Mouse (Mus musculus) midbrain, embryonic 11.5 days (tissue): ENCODE measurements around the gene Abcg8. TPM values are rescaled to one million over a fixed set of nuclear protein-coding genes. Genes with fewer than 3 reads are reported as not detected.

Experiments
- ATAC-seq: fragments of 200-750 bp; cut with Nextera tagmentation; 2 replicates; pipeline ENCODE4 v1.8.0; 2017; ENCODE audit warnings: moderate TSS enrichment, moderate library complexity; ENCODE audit not compliant: low FRiP score
- DNase-seq: peaks from one replicate; pipeline ENCODE4 v3.0.0; 2015; ENCODE audit warnings: low spot score; ENCODE audit errors: missing footprints
- H3K27ac ChIP-seq: fragments of 300-500 bp; sonication (generic); 2 replicates; pipeline ENCODE4 v1.5.1; 2014; ENCODE audit warnings: low read depth, low read length
- H3K27me3 ChIP-seq: fragments of 300-500 bp; sonication (generic); 2 replicates; pipeline ENCODE4 v1.6.1; 2014; ENCODE audit warnings: mild to moderate bottlenecking, low read length, moderate library complexity, mixed read lengths; ENCODE audit not compliant: control insufficient read depth, insufficient read depth
- H3K36me3 ChIP-seq: fragments of 300-500 bp; sonication (generic); 2 replicates; pipeline ENCODE4 v1.6.1; 2014; ENCODE audit warnings: mild to moderate bottlenecking, low read length, moderate library complexity, mixed read lengths; ENCODE audit not compliant: control insufficient read depth, insufficient read depth
- H3K4me1 ChIP-seq: fragments of 300-500 bp; sonication (generic); 2 replicates; pipeline ENCODE4 v1.6.1; 2014; ENCODE audit warnings: low read length; ENCODE audit not compliant: control insufficient read depth, insufficient read depth
- H3K4me2 ChIP-seq: fragments of 300-500 bp; sonication (generic); 2 replicates; pipeline ENCODE4 v1.6.1; 2014; ENCODE audit warnings: mild to moderate bottlenecking, moderate library complexity
- H3K4me3 ChIP-seq: fragments of 300-500 bp; sonication (generic); 2 replicates; pipeline ENCODE4 v1.5.1; 2014; ENCODE audit warnings: low read depth, low read length
- H3K9ac ChIP-seq: fragments of 300-500 bp; sonication (generic); 2 replicates; pipeline ENCODE4 v1.6.1; 2014; ENCODE audit warnings: low read length
- H3K9me3 ChIP-seq: fragments of 300-500 bp; sonication (generic); 2 replicates; pipeline ENCODE4 v1.6.1; 2016; ENCODE audit warnings: low read length; ENCODE audit not compliant: control insufficient read depth
- WGBS: fragments of 180-500 bp; shearing (Covaris S2); extraction: QIAGEN DNeasy Blood & Tissue Kit; methylation state at CpG from one replicate; pipeline ENCODE4 v1.1.7; 2014; 5-methylcytosine and 5-hydroxymethylcytosine counted together
- polyA plus RNA-seq: library from polyadenylated mRNA; unstranded; fragments of >200 nt; fragmentation: Nextera tagmentation; extraction: Ambion mirVana; gene quantifications from 2 replicates; pipeline ENCODE4 v1.2.1, GENCODE M21; 2014

Gene Abcg8
- polyA plus RNA-seq, 1 experiment from 2014 or later, result not detected

DNA sequence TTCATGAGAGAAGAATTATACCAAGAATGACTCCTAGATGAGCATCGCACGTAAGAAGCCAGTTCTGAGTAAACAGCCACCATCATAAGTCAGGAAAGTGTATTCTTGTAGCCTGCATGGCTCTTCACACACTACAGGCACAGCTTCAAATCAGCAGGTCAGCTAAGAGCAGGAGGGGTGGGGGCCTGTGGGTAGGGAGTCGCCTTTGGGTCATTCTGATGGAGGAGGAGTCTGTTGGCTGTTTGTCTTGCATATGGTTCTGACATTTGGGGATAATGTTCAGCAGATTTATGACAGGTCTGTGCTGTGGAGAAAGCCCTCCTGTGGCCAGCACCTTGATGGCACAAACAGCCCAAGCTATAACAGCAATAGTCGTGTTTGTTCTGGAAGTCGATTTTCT is 19.9 kb upstream of the Abcg8 start:
- no peak overlapping the region for H3K4me3 ChIP-seq
- no peak overlapping the region for H3K9ac ChIP-seq
- peaks cover 5% of the 10 kb centered on the region; the same call in 1 of the 2 replicates for H3K4me1 ChIP-seq
- H3K9me3 ChIP-seq, result no peaks in the 10 kb centered on the region
- ATAC-seq, result no peak; the same call in 1 of the 2 replicates
- no peak for DNase-seq
- no peaks in the 10 kb centered on the region for H3K27me3 ChIP-seq
- H3K36me3 ChIP-seq, result no peaks in the 10 kb centered on the region
- H3K4me2 ChIP-seq, result no peak overlapping the region
- WGBS, result 77% methylated on average over 5 of the region's 5 CpGs
- no peak overlapping the region for H3K27ac ChIP-seq

DNA sequence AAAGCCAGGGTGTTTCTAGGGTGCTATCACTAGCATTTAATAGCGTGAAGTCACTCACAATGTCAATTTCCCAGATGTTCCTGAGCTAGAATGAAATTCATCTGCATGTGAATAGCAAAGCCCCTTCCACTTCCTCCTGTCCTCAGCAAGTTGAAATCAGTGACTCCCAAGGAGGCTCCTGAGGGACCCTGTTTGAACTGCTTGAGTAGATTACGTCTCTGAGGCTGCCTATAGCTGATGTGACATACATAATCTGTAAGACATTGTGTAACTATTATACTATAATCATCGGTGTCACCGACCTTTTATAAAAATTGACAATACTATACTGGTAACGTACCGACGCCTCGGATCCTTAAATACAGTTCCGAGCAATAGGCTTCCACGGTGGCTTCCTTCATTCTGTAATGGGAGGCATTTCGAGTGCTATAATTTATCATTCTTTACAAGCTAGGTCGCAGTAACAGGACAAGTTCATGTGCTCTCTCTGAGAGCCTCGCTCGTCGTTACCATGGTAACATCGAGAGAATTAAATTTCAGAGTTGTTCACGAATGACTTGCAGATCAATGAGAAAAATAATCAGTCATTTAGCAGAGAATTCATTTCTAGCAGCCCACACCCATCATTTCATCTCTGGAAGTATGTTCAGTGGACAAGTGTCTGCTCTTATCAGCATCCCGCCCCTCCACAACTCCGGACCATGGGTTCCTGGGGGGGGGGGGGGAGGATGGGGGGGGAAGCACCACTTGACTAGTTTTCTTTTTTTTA is 19.3 kb upstream of the Abcg8 start:
- H3K27ac ChIP-seq, result no peak overlapping the region
- no peak overlapping the region for H3K4me2 ChIP-seq
- H3K36me3 ChIP-seq, result no peaks in the 10 kb centered on the region
- no peaks in the 10 kb centered on the region for H3K9me3 ChIP-seq
- no peak overlapping the region for H3K4me3 ChIP-seq
- peaks cover 5% of the 10 kb centered on the region; the same call in 1 of the 2 replicates for H3K4me1 ChIP-seq
- WGBS, result 79% methylated on average over 19 of the region's 19 CpGs
- DNase-seq (no peak), ATAC-seq (no peak)
- no peak overlapping the region for H3K9ac ChIP-seq
- no peaks in the 10 kb centered on the region for H3K27me3 ChIP-seq

DNA sequence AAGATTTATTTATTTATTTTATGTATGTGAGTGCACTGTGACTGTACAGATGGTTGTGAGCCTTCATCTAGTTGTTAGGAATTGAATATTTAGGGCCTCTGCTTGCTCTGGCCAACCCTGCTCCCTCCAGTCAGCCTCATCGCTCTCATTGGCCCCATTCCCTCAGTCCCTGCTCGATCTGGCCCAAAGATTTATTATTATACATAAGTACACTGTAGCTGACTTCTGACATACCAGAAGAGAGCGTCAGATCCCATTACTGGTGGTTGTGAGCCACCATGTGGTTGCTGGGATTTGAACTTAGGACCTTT is 18.7 kb upstream of the Abcg8 start:
- H3K9me3 ChIP-seq, result no peaks in the 10 kb centered on the region
- no peak overlapping the region for H3K27ac ChIP-seq
- H3K4me3 ChIP-seq, result no peak overlapping the region
- H3K4me1 ChIP-seq, result peaks cover 5% of the 10 kb centered on the region; the same call in 1 of the 2 replicates
- H3K4me2 ChIP-seq, result no peak overlapping the region
- ATAC-seq (no peak), DNase-seq (no peak)
- H3K27me3 ChIP-seq, result no peaks in the 10 kb centered on the region
- 86% methylated on average over 3 of the region's 3 CpGs for WGBS
- no peaks in the 10 kb centered on the region for H3K36me3 ChIP-seq
- no peak overlapping the region for H3K9ac ChIP-seq

DNA sequence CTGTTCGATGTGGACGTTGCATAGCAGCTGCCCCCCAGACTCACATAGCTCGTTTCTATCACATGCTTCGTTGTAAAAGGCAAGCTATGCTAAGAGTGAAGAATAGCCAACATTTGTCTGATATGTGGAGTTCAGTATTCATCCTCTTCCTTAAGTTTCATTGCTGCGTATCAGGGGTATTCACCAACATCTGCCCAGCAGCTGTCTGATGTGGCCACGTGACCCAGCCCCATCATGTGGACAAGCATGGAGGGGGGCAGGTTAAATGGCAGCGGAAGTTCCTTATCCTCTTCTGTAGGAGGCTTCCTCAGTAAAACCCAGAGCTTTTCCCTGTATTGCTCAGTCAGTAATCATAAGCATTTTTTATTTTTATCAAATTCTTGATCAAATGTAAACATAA is 18.3 kb upstream of the Abcg8 start:
- no peak overlapping the region for H3K27ac ChIP-seq
- no peak overlapping the region for H3K9ac ChIP-seq
- no peak for DNase-seq
- no peak overlapping the region for H3K4me3 ChIP-seq
- WGBS, result 82% methylated on average over 7 of the region's 7 CpGs
- no peaks in the 10 kb centered on the region for H3K36me3 ChIP-seq
- H3K27me3 ChIP-seq, result no peaks in the 10 kb centered on the region
- H3K4me2 ChIP-seq, result no peak overlapping the region
- no peaks in the 10 kb centered on the region for H3K9me3 ChIP-seq
- peaks cover 5% of the 10 kb centered on the region; the same call in 1 of the 2 replicates for H3K4me1 ChIP-seq
- ATAC-seq, result no peak

DNA sequence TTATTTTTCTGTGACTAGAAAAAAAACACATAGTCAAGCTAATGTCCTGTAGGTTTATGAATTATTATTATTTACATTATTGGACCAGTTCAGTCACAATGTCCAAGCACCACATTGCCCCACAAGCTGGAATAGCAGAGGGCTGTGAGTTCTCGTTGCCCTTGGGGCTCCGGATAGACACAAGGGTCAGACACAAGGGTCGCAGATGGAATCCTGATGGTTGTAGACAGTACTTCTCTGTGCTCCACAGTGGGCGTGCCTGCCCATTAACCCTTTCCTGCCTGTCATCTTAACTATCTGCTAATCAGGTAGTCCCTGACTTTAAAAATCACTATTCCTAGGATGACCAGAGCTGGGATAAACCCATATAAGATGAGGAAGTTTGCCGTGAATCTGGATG is 17.9 kb upstream of the Abcg8 start:
- no peaks in the 10 kb centered on the region for H3K36me3 ChIP-seq
- peaks cover 5% of the 10 kb centered on the region; the same call in 1 of the 2 replicates for H3K4me1 ChIP-seq
- H3K9me3 ChIP-seq, result no peaks in the 10 kb centered on the region
- no peak overlapping the region for H3K9ac ChIP-seq
- DNase-seq (no peak), ATAC-seq (no peak)
- no peaks in the 10 kb centered on the region for H3K27me3 ChIP-seq
- 49% methylated on average over 5 of the region's 5 CpGs for WGBS
- no peak overlapping the region for H3K4me3 ChIP-seq
- H3K4me2 ChIP-seq, result no peak overlapping the region
- H3K27ac ChIP-seq, result no peak overlapping the region

DNA sequence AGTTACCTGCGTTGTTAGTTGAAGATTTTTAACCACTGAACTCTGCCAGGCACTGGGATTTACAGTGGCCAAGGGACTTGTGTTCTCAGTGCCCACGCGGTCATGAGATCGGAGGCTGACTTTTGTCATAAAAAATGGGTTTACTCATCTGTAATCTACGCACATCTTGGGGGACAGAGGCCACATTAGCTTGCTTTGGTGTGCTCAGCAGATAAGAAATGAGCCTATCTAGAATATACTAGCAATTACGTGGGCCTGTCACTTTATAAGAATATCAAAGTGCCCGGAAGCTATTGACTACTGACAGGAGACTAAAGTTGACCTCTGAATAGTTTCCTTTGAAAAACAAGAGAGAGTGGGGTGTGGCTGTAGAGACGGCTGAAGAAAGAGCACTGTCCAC is 17.2 kb upstream of the Abcg8 start:
- Histone ChIP-seq H3K4me2 (no peak overlapping the region), H3K4me1 (peaks cover 5% of the 10 kb centered on the region; the same call in 1 of the 2 replicates), H3K9ac (no peak overlapping the region), H3K4me3 (no peak overlapping the region), H3K27me3 (no peaks in the 10 kb centered on the region), H3K9me3 (no peaks in the 10 kb centered on the region), H3K27ac (no peak overlapping the region), H3K36me3 (no peaks in the 10 kb centered on the region)
- DNase-seq (no peak), ATAC-seq (no peak)
- WGBS, result 83% methylated on average over 8 of the region's 8 CpGs

DNA sequence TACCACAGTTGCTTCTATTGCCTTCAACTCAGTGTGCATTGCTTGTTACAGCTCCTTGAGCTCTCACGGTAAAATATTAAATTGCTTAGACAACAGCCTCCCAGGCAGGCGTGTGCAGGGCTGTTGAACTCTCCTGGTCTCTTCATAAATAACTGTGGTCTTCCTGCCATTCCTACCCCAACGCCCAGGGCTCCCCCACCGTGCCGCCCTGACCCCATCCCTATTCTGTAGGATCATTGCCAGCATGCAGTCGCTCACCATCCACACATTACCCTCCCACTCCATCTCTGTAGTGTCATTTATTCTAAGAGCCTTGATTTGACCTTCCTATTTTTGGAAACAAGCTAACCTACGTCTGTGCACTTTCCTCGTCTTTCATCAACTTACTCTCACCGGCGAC is 11.0 kb upstream of the Abcg8 start:
- H3K4me2 ChIP-seq, result no peak overlapping the region
- WGBS, result 72% methylated on average over 10 of the region's 10 CpGs
- no peak for DNase-seq
- H3K27ac ChIP-seq, result no peak overlapping the region
- no peak overlapping the region for H3K9ac ChIP-seq
- no peaks in the 10 kb centered on the region for H3K9me3 ChIP-seq
- H3K36me3 ChIP-seq, result no peaks in the 10 kb centered on the region
- no peak overlapping the region for H3K4me3 ChIP-seq
- no peaks in the 10 kb centered on the region for H3K27me3 ChIP-seq
- ATAC-seq, result no peak
- no peaks in the 10 kb centered on the region for H3K4me1 ChIP-seq

DNA sequence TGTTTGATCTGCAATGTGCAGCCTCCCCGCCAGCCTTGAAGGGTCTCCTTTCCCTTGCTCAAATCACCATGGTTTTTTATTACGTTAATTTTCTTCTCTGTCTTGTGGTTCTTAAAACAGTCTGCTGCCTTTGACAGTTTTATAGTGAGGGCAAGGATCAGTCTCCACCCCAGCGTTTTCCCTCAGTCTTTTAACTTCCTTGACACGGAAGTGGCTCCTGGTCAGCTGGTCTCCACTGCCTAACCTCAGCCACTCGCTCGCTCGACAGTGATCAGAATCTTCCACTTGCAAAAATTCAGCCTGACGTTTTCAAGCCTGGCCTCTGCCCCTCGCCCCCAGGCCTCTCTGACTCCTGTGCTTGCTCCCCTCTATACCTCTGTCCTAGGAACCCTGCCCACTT is 10.4 kb upstream of the Abcg8 start:
- H3K4me1 ChIP-seq, result no peaks in the 10 kb centered on the region
- DNase-seq (peak; percentile 77), ATAC-seq (no peak)
- H3K36me3 ChIP-seq, result no peaks in the 10 kb centered on the region
- no peaks in the 10 kb centered on the region for H3K9me3 ChIP-seq
- H3K27ac ChIP-seq, result no peak overlapping the region
- no peaks in the 10 kb centered on the region for H3K27me3 ChIP-seq
- no peak overlapping the region for H3K9ac ChIP-seq
- H3K4me2 ChIP-seq, result no peak overlapping the region
- no peak overlapping the region for H3K4me3 ChIP-seq
- WGBS, result 55% methylated on average over 9 of the region's 9 CpGs

DNA sequence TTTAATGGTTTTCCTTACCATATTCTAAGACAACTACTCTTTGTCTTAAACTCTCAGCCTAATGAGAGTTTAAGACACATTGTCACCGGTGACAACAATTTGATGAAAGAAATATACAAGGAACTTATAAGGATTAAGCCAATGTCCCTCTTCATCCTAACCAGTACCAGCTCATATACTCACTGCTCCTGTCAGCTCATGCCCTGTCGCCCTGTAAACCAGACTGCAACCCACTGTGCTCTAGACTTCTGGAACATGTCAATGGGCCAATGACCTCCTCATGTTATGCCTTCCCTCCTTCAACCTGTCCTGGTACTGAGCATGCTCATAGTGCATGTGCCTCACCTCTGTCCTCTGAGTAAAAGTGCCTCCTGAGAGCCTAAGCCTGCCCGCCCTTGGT is 8.3 kb upstream of the Abcg8 start:
- Histone ChIP-seq H3K9ac (no peak overlapping the region), H3K4me2 (no peak overlapping the region), H3K36me3 (no peaks in the 10 kb centered on the region), H3K4me3 (no peak overlapping the region), H3K4me1 (no peaks in the 10 kb centered on the region), H3K27ac (no peak overlapping the region), H3K9me3 (no peaks in the 10 kb centered on the region), H3K27me3 (no peaks in the 10 kb centered on the region)
- peak; percentile 67 for DNase-seq
- no peak for ATAC-seq
- WGBS, result 93% methylated on average over 3 of the region's 3 CpGs
